ENCODE assay signal across 21 mouse cellular contexts in genomic region chrX:130548001-130548400, GRCm38 (mm10).
A peak's percentile ranks its signal among the peaks of the same experiment; 100 is the strongest.
DNase-seq lines count a peak whose midpoint lies in the region; ATAC-seq and TF ChIP-seq lines count a peak whose summit lies in the region.
"Had no signal": no experiment of that assay in that cellular context is flagged by ENCODE, and none has a peak within 500 bp of the region (broad histone marks: within the 10 kb centered on the region; RNA-seq: fewer than 3 reads in every experiment).

No protein-coding gene starts in this region.

- peak; percentile 86 for DNase-seq in ES-CJ7 (ENCODE audit: low read depth, low spot score)
- peak; percentile 66 for DNase-seq in R1 (ENCODE audit: low read depth, low spot score)
- DNase-seq in ZHBTc4 (ENCODE audit: low read depth, low spot score) = peak; percentile 66
- DNase-seq in layer of hippocampus, adult 8-10 months (ENCODE audit: low spot score in 2 of 2) = no peak
- DNase-seq: adrenal gland, adult 8-10 months; adrenal gland, postnatal 14 days; adrenal gland, postnatal 36 days; cerebellum, adult 11-12 months; cerebellum, adult 2 months; cerebellum, adult 9-10 months; cerebellum, postnatal 10 days; cerebellum, postnatal 25 days; forebrain, postnatal 0 days had no signal

- H3K9me3 ChIP-seq in ES-Bruce4 (replicated peaks; ENCODE audit: control insufficient read depth, insufficient read depth, low read length, poor library complexity, severe bottlenecking) = no peaks in the 10 kb centered on the region
- H3K9me3 ChIP-seq in liver, embryonic 12.5 days (replicated peaks) = no peaks in the 10 kb centered on the region
- H3K9me3 ChIP-seq: embryonic facial prominence, embryonic 10.5 days; embryonic facial prominence, embryonic 12.5 days; forebrain, embryonic 13.5 days; forebrain, embryonic 15.5 days had no signal

- H3K4me3 ChIP-seq in ES-Bruce4 (ENCODE audit: low read depth, low read length) = no peak overlapping the region
- H3K4me3 ChIP-seq in liver, embryonic 12.5 days = no peak overlapping the region
- H3K4me3 ChIP-seq: embryonic facial prominence, embryonic 10.5 days; embryonic facial prominence, embryonic 12.5 days; forebrain, embryonic 13.5 days; forebrain, embryonic 15.5 days had no signal

- no peak for TF ChIP-seq POLR2A in ES-Bruce4 (IDR thresholded peaks at IDR 0.05; ENCODE audit: insufficient read depth, low read length)

- H3K36me3 ChIP-seq in ES-Bruce4 (ENCODE audit: control insufficient read depth, insufficient read depth, low read length, poor library complexity, severe bottlenecking) = no peaks in the 10 kb centered on the region
- H3K36me3 ChIP-seq in liver, embryonic 12.5 days = no peaks in the 10 kb centered on the region
- H3K36me3 ChIP-seq: embryonic facial prominence, embryonic 10.5 days; embryonic facial prominence, embryonic 12.5 days; forebrain, embryonic 15.5 days had no signal

- ATAC-seq in liver, embryonic 12.5 days = no peak
- no peak for ATAC-seq in CD4-positive, CD25-positive, alpha-beta regulatory T cell, adult 4 months
- ATAC-seq: forebrain, embryonic 13.5 days; forebrain, embryonic 15.5 days; forebrain, postnatal 0 days had no signal

- 72% methylated on average over 5 of the region's 5 CpGs for WGBS in liver, embryonic 12.5 days (ENCODE audit: insufficient replicate concordance)

- peak; percentile 68 for TF ChIP-seq EP300 in ES-Bruce4 (IDR thresholded peaks at IDR 0.05; ENCODE audit: insufficient read depth, low read depth, low read length)

- no peak for TF ChIP-seq CTCF in ES-Bruce4 (IDR thresholded peaks at IDR 0.05; ENCODE audit: low read depth, low read length)

- no peak overlapping the region for H3K4me2 ChIP-seq in liver, embryonic 12.5 days
- H3K4me2 ChIP-seq: embryonic facial prominence, embryonic 12.5 days; forebrain, embryonic 13.5 days; forebrain, embryonic 15.5 days had no signal

- H3K27me3 ChIP-seq in ES-Bruce4 (ENCODE audit: control insufficient read depth, insufficient read depth, low read length, poor library complexity, severe bottlenecking) = no peaks in the 10 kb centered on the region
- no peaks in the 10 kb centered on the region for H3K27me3 ChIP-seq in liver, embryonic 12.5 days (replicated peaks)
- H3K27me3 ChIP-seq: CH12.LX; embryonic facial prominence, embryonic 12.5 days; forebrain, embryonic 15.5 days had no signal

- H3K4me1 ChIP-seq in ES-Bruce4 (ENCODE audit: control insufficient read depth, insufficient read depth, low read length) = peaks cover 4% of the 10 kb centered on the region
- H3K4me1 ChIP-seq in liver, embryonic 12.5 days = no peaks in the 10 kb centered on the region
- H3K4me1 ChIP-seq: embryonic facial prominence, embryonic 10.5 days; embryonic facial prominence, embryonic 12.5 days; forebrain, embryonic 13.5 days; forebrain, embryonic 15.5 days had no signal

- H3K9ac ChIP-seq in ES-Bruce4 (ENCODE audit: low read depth, poor library complexity, severe bottlenecking) = no peak overlapping the region
- no peak overlapping the region for H3K9ac ChIP-seq in liver, embryonic 12.5 days
- H3K9ac ChIP-seq: embryonic facial prominence, embryonic 12.5 days; forebrain, embryonic 13.5 days; forebrain, embryonic 15.5 days; forebrain, postnatal 0 days had no signal

- 0 out of 2 replicates have a peak overlapping the region, but pooled peaks have one; percentile 67 for H3K27ac ChIP-seq in ES-Bruce4 (ENCODE audit: insufficient read depth, low read length)
- no peak overlapping the region for H3K27ac ChIP-seq in liver, embryonic 12.5 days
- H3K27ac ChIP-seq: embryonic facial prominence, embryonic 10.5 days; embryonic facial prominence, embryonic 12.5 days; forebrain, embryonic 13.5 days; forebrain, embryonic 15.5 days had no signal

Comparison
In these comparisons a context has a peak if more than half of its experiments do, and no peak if none do; other contexts are left out.
1. DNase-seq: peak in ES-CJ7 (single experiment), R1 (single experiment) and ZHBTc4 (single experiment); none in layer of hippocampus, adult 8-10 months (0 of 2).